Mouse (Mus musculus) heart, postnatal 25 days (tissue): ENCODE results near the gene Vmo1. TPM values are rescaled to one million over a fixed set of nuclear protein-coding genes. Genes with fewer than 3 reads are reported as not detected.
"Not testable (repeated sequence)": the region's sequence is repeated elsewhere in the genome, so short reads cannot be mapped to it uniquely, and the experiment has no call there.

ENCODE experiments used
- DNase-seq: peaks from one replicate; pipeline ENCODE4 v3.0.0; 2022; ENCODE audit warnings: low spot score
- intact Hi-C: fragments of 180-260 bp; cut with DNase I; formaldehyde crosslinking; loops from one replicate; pipeline ENCODE4 v1.15.1; 2025
- total RNA-seq, 2 experiments: library from RNA; stranded (reverse); gene quantifications; 2 replicates each; pipeline ENCODE4 v1.2.3; 2021

Vmo1 gene
- total RNA-seq, result not detected

- intact Hi-C loops, result no loop called here
- DNase-seq, result no peak
Observed at GRCm38 (mm10) chr11:70514288-70514687, at the start of gene Vmo1. Gene Vmo1, minus strand, starts transcription at chr11:70514616.

- intact Hi-C loops, result loop anchor here (2.0 kb wide), 2 partner anchors 23 to 41 kb away; partner anchors contain the start of gene Pld2
Observed at GRCm38 (mm10) chr11:70563470-70564275, 49.3 kb upstream of the Vmo1 start.

GRCm38 (mm10) chr11:70562995-70563469, 48.6 kb upstream of the Vmo1 start:
- intact Hi-C loops, result loop anchor here (2.0 kb wide), 1 partner anchor 22 kb away; the partner anchor contains the start of gene Pld2

More at GRCm38 (mm10) chr11:70563470-70564275, 49.3 kb upstream of the Vmo1 start:
- no peak for DNase-seq

GRCm38 (mm10) chr11:70562287-70562994, 48.0 kb upstream of the Vmo1 start, which contains the start of gene Mink1:
Gene Mink1, plus strand, starts transcription at chr11:70562881.
- DNase-seq, result peak; percentile 80

More at GRCm38 (mm10) chr11:70562995-70563469, 48.6 kb upstream of the Vmo1 start:
- DNase-seq, result no peak

GRCm38 (mm10) chr11:70561937-70562286, 47.5 kb upstream of the Vmo1 start:
- DNase-seq, result no peak
- intact Hi-C loops, result loop anchor here (2.0 kb wide), 1 partner anchor 21 kb away; the partner anchor contains the start of gene Pld2

More at GRCm38 (mm10) chr11:70562287-70562994, 48.0 kb upstream of the Vmo1 start, which contains the start of gene Mink1:
- intact Hi-C loops, result loop anchor here (2.0 kb wide), 1 partner anchor 22 kb away; the partner anchor contains the start of gene Pld2

GRCm38 (mm10) chr11:70557545-70557944, 43.1 kb upstream of the Vmo1 start:
- DNase-seq, result no peak
- intact Hi-C loops, result no loop called here

GRCm38 (mm10) chr11:70553940-70554339, 39.5 kb upstream of the Vmo1 start:
- intact Hi-C loops, result no loop called here
- no peak for DNase-seq

GRCm38 (mm10) chr11:70551526-70551925, 37.1 kb upstream of the Vmo1 start:
- intact Hi-C loops, result no loop called here
- DNase-seq, result no peak

- DNase-seq, result no peak
- intact Hi-C loops, result no loop called here
Observed at GRCm38 (mm10) chr11:70544496-70544895, 30.1 kb upstream of the Vmo1 start.

GRCm38 (mm10) chr11:70541415-70541814, 27.0 kb upstream of the Vmo1 start:
- DNase-seq, result no peak
- intact Hi-C loops, result loop anchor here (2.0 kb wide), 1 partner anchor 21 kb away; the partner anchor contains the start of gene Mink1

- no peak for DNase-seq
- intact Hi-C loops, result loop anchor here (1.0 to 2.0 kb wide), 2 partner anchors 22 to 64 kb away; partner anchors contain the start of gene Mink1
Observed at GRCm38 (mm10) chr11:70540928-70541327, 26.5 kb upstream of the Vmo1 start.

- peak; percentile 84 for DNase-seq
- intact Hi-C loops, result loop anchor here (1.0 to 2.0 kb wide), 2 partner anchors 23 to 65 kb away; partner anchors contain the start of gene Mink1
Observed at GRCm38 (mm10) chr11:70539877-70540587, 25.6 kb upstream of the Vmo1 start, which contains the start of gene Pld2. Gene Pld2, plus strand, starts transcription at chr11:70540064.

GRCm38 (mm10) chr11:70539423-70539822, 25.0 kb upstream of the Vmo1 start:
- DNase-seq, result no peak
- intact Hi-C loops, result no loop called here

- no peak for DNase-seq
- intact Hi-C loops, result no loop called here
Observed at GRCm38 (mm10) chr11:70532839-70533238, 18.4 kb upstream of the Vmo1 start, which contains the start of gene Gm40193. Gene Gm40193, minus strand, starts transcription at chr11:70532939.

GRCm38 (mm10) chr11:70531065-70531464, 16.6 kb upstream of the Vmo1 start:
- DNase-seq, intact Hi-C loops: not testable (repeated sequence)

GRCm38 (mm10) chr11:70528610-70529009, 14.2 kb upstream of the Vmo1 start:
- DNase-seq, result no peak
- intact Hi-C loops, result no loop called here

- intact Hi-C loops, result no loop called here
- no peak for DNase-seq
Observed at GRCm38 (mm10) chr11:70526211-70526610, 11.8 kb upstream of the Vmo1 start.

GRCm38 (mm10) chr11:70525726-70526125, 11.3 kb upstream of the Vmo1 start:
- no peak for DNase-seq
- intact Hi-C loops, result no loop called here

GRCm38 (mm10) chr11:70525184-70525678, 10.8 kb upstream of the Vmo1 start, which contains the start of gene Psmb6:
Gene Psmb6, plus strand, starts transcription at chr11:70525367.
- intact Hi-C loops, result no loop called here
- peak; percentile 88 for DNase-seq
